Comparison of ENCODE assay signal across 25 mouse cellular contexts in genomic region chr4:74311135-74311534, GRCm38 (mm10).
"Had no signal": no experiment of that assay in that cellular context is flagged by ENCODE, and none has a peak within 500 bp of the region (broad histone marks: within the 10 kb centered on the region; RNA-seq: fewer than 3 reads in every experiment).

No protein-coding gene starts in this region.

- H3K27ac ChIP-seq: gastrocnemius, adult 2 months; heart, adult 2 months; heart, embryonic 13.5 days; heart, embryonic 15.5 days; hindbrain, embryonic 13.5 days; hindbrain, embryonic 15.5 days; hindbrain, postnatal 0 days; kidney, postnatal 0 days; limb, embryonic 13.5 days; limb, embryonic 15.5 days; liver, embryonic 12.5 days had no signal

- H3K4me1 ChIP-seq: heart, embryonic 13.5 days; heart, embryonic 15.5 days; hindbrain, embryonic 13.5 days; hindbrain, embryonic 15.5 days; limb, embryonic 13.5 days; limb, embryonic 15.5 days; liver, embryonic 12.5 days had no signal

- ATAC-seq: hindbrain, postnatal 0 days; intestine, postnatal 0 days; liver, embryonic 12.5 days had no signal

- DNase-seq: gastrocnemius, adult 2 months; gastrocnemius, postnatal 10 days; gastrocnemius, postnatal 25 days; heart, adult 11 months; heart, adult 2 months; heart, postnatal 14 days; heart, postnatal 36 days; kidney, adult 18-20 months; kidney, adult 8-10 months; kidney, postnatal 14 days; kidney, postnatal 36 days; layer of hippocampus, adult 9-11 months; layer of hippocampus, postnatal 36 days; left cerebral cortex, postnatal 4 days had no signal

- H3K27me3 ChIP-seq: heart, embryonic 13.5 days; heart, embryonic 15.5 days; hindbrain, embryonic 13.5 days; hindbrain, embryonic 15.5 days; limb, embryonic 13.5 days; limb, embryonic 15.5 days; liver, embryonic 12.5 days had no signal

- H3K4me3 ChIP-seq: gastrocnemius, adult 2 months; heart, adult 2 months; heart, embryonic 13.5 days; heart, embryonic 15.5 days; hindbrain, embryonic 13.5 days; hindbrain, embryonic 15.5 days; limb, embryonic 13.5 days; limb, embryonic 15.5 days; liver, embryonic 12.5 days had no signal

- H3K4me2 ChIP-seq: heart, embryonic 11.5 days; heart, embryonic 13.5 days; heart, embryonic 15.5 days; hindbrain, embryonic 13.5 days; hindbrain, embryonic 15.5 days; limb, embryonic 13.5 days; limb, embryonic 15.5 days; liver, embryonic 12.5 days had no signal

- H3K9ac ChIP-seq: heart, embryonic 13.5 days; heart, embryonic 15.5 days; hindbrain, embryonic 13.5 days; hindbrain, embryonic 15.5 days; limb, embryonic 13.5 days; limb, embryonic 15.5 days; liver, embryonic 12.5 days had no signal

- H3K9me3 ChIP-seq: heart, embryonic 13.5 days; heart, embryonic 15.5 days; hindbrain, embryonic 13.5 days; hindbrain, embryonic 15.5 days; limb, embryonic 13.5 days; liver, embryonic 12.5 days had no signal
